Mouse (Mus musculus): Measurements from ENCODE around the gene Acot8.
"Not testable (repeated sequence)": the region's sequence is repeated elsewhere in the genome, so short reads cannot be mapped to it uniquely, and the experiment has no call there.

Gene Acot8

GRCm38 (mm10) chr2:164813557-164813956 lies 8.9 kb upstream of the Acot8 start:
- DNase-seq (ENCODE audit: extremely low spot score), result no peak

- no peak for DNase-seq (ENCODE audit: extremely low spot score)
Observed at GRCm38 (mm10) chr2:164806614-164807013, 1.9 kb upstream of the Acot8 start.

- DNase-seq (ENCODE audit: extremely low spot score), result no peak
Observed at GRCm38 (mm10) chr2:164805332-164805718, 643 bp upstream of the Acot8 start.

GRCm38 (mm10) chr2:164803921-164804313 lies 765 bp downstream of the Acot8 start:
- DNase-seq (ENCODE audit: extremely low spot score), result no peak

GRCm38 (mm10) chr2:164803201-164803920 lies 1.3 kb downstream of the Acot8 start:
- DNase-seq (ENCODE audit: extremely low spot score), result no peak

- no peak for DNase-seq (ENCODE audit: extremely low spot score)
Observed at GRCm38 (mm10) chr2:164800252-164801004, 4.3 kb downstream of the Acot8 start.

GRCm38 (mm10) chr2:164798554-164798953 lies 6.1 kb downstream of the Acot8 start:
- not testable (repeated sequence) for DNase-seq (ENCODE audit: extremely low spot score)

- no peak for DNase-seq (ENCODE audit: extremely low spot score)
Observed at GRCm38 (mm10) chr2:164795868-164796267, 8.8 kb downstream of the Acot8 start.

- peak; percentile 74 for DNase-seq (ENCODE audit: extremely low spot score)
Observed at GRCm38 (mm10) chr2:164794293-164794692, 10.4 kb downstream of the Acot8 start.

GRCm38 (mm10) chr2:164793772-164794171 lies 10.9 kb downstream of the Acot8 start:
- no peak for DNase-seq (ENCODE audit: extremely low spot score)

- DNase-seq (ENCODE audit: extremely low spot score), result peak; percentile 58
Observed at GRCm38 (mm10) chr2:164793236-164793635, 11.4 kb downstream of the Acot8 start.

GRCm38 (mm10) chr2:164792400-164793190 lies 12.1 kb downstream of the Acot8 start:
- no peak for DNase-seq (ENCODE audit: extremely low spot score)

GRCm38 (mm10) chr2:164791841-164792261 lies 12.8 kb downstream of the Acot8 start:
- DNase-seq (ENCODE audit: extremely low spot score), result no peak

GRCm38 (mm10) chr2:164790451-164790850 lies 14.2 kb downstream of the Acot8 start:
- no peak for DNase-seq (ENCODE audit: extremely low spot score)

- DNase-seq (ENCODE audit: extremely low spot score), result no peak
Observed at GRCm38 (mm10) chr2:164788411-164788810, 16.3 kb downstream of the Acot8 start.

GRCm38 (mm10) chr2:164787779-164788178 lies 16.9 kb downstream of the Acot8 start:
- DNase-seq (ENCODE audit: extremely low spot score), result no peak

GRCm38 (mm10) chr2:164787032-164787431 lies 17.6 kb downstream of the Acot8 start:
- DNase-seq (ENCODE audit: extremely low spot score), result no peak

- DNase-seq (ENCODE audit: extremely low spot score), result peak; percentile 38
Observed at GRCm38 (mm10) chr2:164786388-164786885, 18.2 kb downstream of the Acot8 start.

GRCm38 (mm10) chr2:164785481-164786387 lies 18.9 kb downstream of the Acot8 start, which contains the start of gene Snx21:
Gene Snx21, plus strand, starts transcription at chr2:164785823.
- DNase-seq (ENCODE audit: extremely low spot score), result peak; percentile 90

GRCm38 (mm10) chr2:164784869-164785420 lies 19.7 kb downstream of the Acot8 start:
- DNase-seq (ENCODE audit: extremely low spot score), result no peak
